Mouse (Mus musculus) gastrocnemius, postnatal 25 days (tissue): ENCODE results near the gene Mmachc. TPM values are rescaled to one million over a fixed set of nuclear protein-coding genes. Genes with fewer than 3 reads are reported as not detected.
"Not testable (repeated sequence)": the region's sequence is repeated elsewhere in the genome, so short reads cannot be mapped to it uniquely, and the experiment has no call there.

Source experiments
- DNase-seq: peaks from one replicate; pipeline ENCODE4 v3.0.0; 2022
- total RNA-seq, 2 experiments: library from RNA; stranded (reverse); gene quantifications; 1 replicate in 1 of 2; 2 replicates in 1 of 2; pipeline ENCODE4 v1.2.3; 2021

Mmachc gene
- total RNA-seq, 2 experiments from 2014 or later: 29.1 to 33.9 TPM

GRCm38 (mm10) chr4:116692146-116692545, 16.1 kb downstream of the Mmachc start:
- no peak for DNase-seq

- DNase-seq: no peak
These were observed 18.8 kb downstream of the Mmachc start for GRCm38 (mm10) chr4:116689309-116689876.

GRCm38 (mm10) chr4:116687041-116687440, 21.2 kb downstream of the Mmachc start:
- no peak for DNase-seq

- DNase-seq: peak; percentile 93
These were observed 22.7 kb downstream of the Mmachc start, which contains the start of gene Prdx1 for GRCm38 (mm10) chr4:116685402-116686061. Gene Prdx1 (plus strand): TSS chr4:116685544.

- no peak for DNase-seq
These were observed 23.5 kb downstream of the Mmachc start for GRCm38 (mm10) chr4:116684665-116685064.

- DNase-seq: no peak
These were observed 24.2 kb downstream of the Mmachc start for GRCm38 (mm10) chr4:116683957-116684356.

- not testable (repeated sequence) for DNase-seq
These were observed 27.7 kb downstream of the Mmachc start for GRCm38 (mm10) chr4:116680521-116680920.

GRCm38 (mm10) chr4:116679141-116679540, 29.1 kb downstream of the Mmachc start:
- DNase-seq: no peak

- DNase-seq: no peak
These were observed 30.4 kb downstream of the Mmachc start for GRCm38 (mm10) chr4:116677808-116678207.

GRCm38 (mm10) chr4:116676027-116676426, 32.2 kb downstream of the Mmachc start:
- DNase-seq: no peak

GRCm38 (mm10) chr4:116674761-116675160, 33.4 kb downstream of the Mmachc start:
- not testable (repeated sequence) for DNase-seq

GRCm38 (mm10) chr4:116672785-116673184, 35.4 kb downstream of the Mmachc start:
- no peak for DNase-seq

GRCm38 (mm10) chr4:116669291-116669690, 38.9 kb downstream of the Mmachc start:
- DNase-seq: no peak

- peak; percentile 17 for DNase-seq
These were observed 40.1 kb downstream of the Mmachc start for GRCm38 (mm10) chr4:116668145-116668544.

GRCm38 (mm10) chr4:116666625-116667024, 41.6 kb downstream of the Mmachc start:
- DNase-seq: no peak

- DNase-seq: no peak
These were observed 46.2 kb downstream of the Mmachc start for GRCm38 (mm10) chr4:116661998-116662397.

GRCm38 (mm10) chr4:116660829-116661228, 47.4 kb downstream of the Mmachc start:
- no peak for DNase-seq

- not testable (repeated sequence) for DNase-seq
These were observed 48.3 kb downstream of the Mmachc start for GRCm38 (mm10) chr4:116659916-116660315.

GRCm38 (mm10) chr4:116659474-116659873, 48.7 kb downstream of the Mmachc start:
- no peak for DNase-seq

GRCm38 (mm10) chr4:116657971-116658370, 50.2 kb downstream of the Mmachc start:
- DNase-seq: no peak

- no peak for DNase-seq
These were observed 52.5 kb downstream of the Mmachc start for GRCm38 (mm10) chr4:116655658-116656057.

GRCm38 (mm10) chr4:116655100-116655499, 53.1 kb downstream of the Mmachc start:
- no peak for DNase-seq

GRCm38 (mm10) chr4:116653228-116653627, 55.0 kb downstream of the Mmachc start:
- no peak for DNase-seq
